Mouse (Mus musculus) heart, postnatal 0 days (tissue): ENCODE results near the gene Gps1.

ENCODE experiments used
- CTCF ChIP-seq: IDR thresholded peaks from 2 replicates; pipeline ENCODE4 v1.5.1; 2016; ENCODE audit warnings: antibody characterized with exemption, control low read depth, low read depth
- EP300 ChIP-seq: IDR thresholded peaks from 2 replicates; pipeline ENCODE4 v1.6.1; 2016; ENCODE audit warnings: antibody characterized with exemption, low read depth

GRCm38 (mm10) chr11:120772749-120773148 is 11.3 kb upstream of the Gps1 start:
- no peak for TF ChIP-seq CTCF
- no peak for TF ChIP-seq EP300
